Mouse (Mus musculus) T-helper 17 cell (primary cell): ENCODE data around the gene Sdad1.

Source experiments
- in situ Hi-C, 2 experiments: fragments of 300-600 bp; cut with MboI, MseI; formaldehyde crosslinking; loops; 1 replicate in 1 of 2; 2 replicates in 1 of 2; pipeline ENCODE4 v1.15.1; 2025; ENCODE audit warnings: high pct_unique_total_duplicates in 2 of 2

The Sdad1 gene

GRCm38 (mm10) chr5:92313776-92314175, 3.5 kb upstream of the Sdad1 start:
- in situ Hi-C loops: loop anchor here in 1 of 2 experiments (5.0 kb wide), 1 partner anchor 69 kb away; no protein-coding TSS in a partner anchor

- in situ Hi-C loops: loop anchor here in 1 of 2 experiments (5.0 kb wide), 1 partner anchor 70 kb away; no protein-coding TSS in a partner anchor
Measured at GRCm38 (mm10) chr5:92312046-92312715, 1.9 kb upstream of the Sdad1 start.

GRCm38 (mm10) chr5:92304291-92304690, 6.0 kb downstream of the Sdad1 start:
- in situ Hi-C loops: loop anchor here in 1 of 2 experiments (10.0 kb wide), 1 partner anchor 1809 kb away; the partner anchor contains the start of gene Afp

- in situ Hi-C loops: loop anchor here in 1 of 2 experiments (10.0 kb wide), 1 partner anchor 1807 kb away; the partner anchor contains the start of gene Afp
Measured at GRCm38 (mm10) chr5:92302149-92302840, 8.0 kb downstream of the Sdad1 start.

- in situ Hi-C loops: no loop called here
Measured at GRCm38 (mm10) chr5:92294525-92294924, 15.8 kb downstream of the Sdad1 start.

GRCm38 (mm10) chr5:92291652-92292414, 18.4 kb downstream of the Sdad1 start:
- in situ Hi-C loops: no loop called here

- in situ Hi-C loops: no loop called here
Measured at GRCm38 (mm10) chr5:92287840-92288239, 22.4 kb downstream of the Sdad1 start.

- in situ Hi-C loops: no loop called here
Measured at GRCm38 (mm10) chr5:92283107-92283506, 27.2 kb downstream of the Sdad1 start.

- in situ Hi-C loops: no loop called here
Measured at GRCm38 (mm10) chr5:92282571-92282970, 27.7 kb downstream of the Sdad1 start.

- in situ Hi-C loops: no loop called here
Measured at GRCm38 (mm10) chr5:92278942-92279537, 31.2 kb downstream of the Sdad1 start.

- in situ Hi-C loops: no loop called here
Measured at GRCm38 (mm10) chr5:92277437-92278394, 32.6 kb downstream of the Sdad1 start, which contains the start of gene Naaa. Gene Naaa, minus strand, starts transcription at chr5:92278170.

GRCm38 (mm10) chr5:92270496-92270895, 39.8 kb downstream of the Sdad1 start:
- in situ Hi-C loops: no loop called here

GRCm38 (mm10) chr5:92263761-92264359, 46.4 kb downstream of the Sdad1 start:
- in situ Hi-C loops: no loop called here

- in situ Hi-C loops: no loop called here
Measured at GRCm38 (mm10) chr5:92262646-92263045, 47.6 kb downstream of the Sdad1 start.

GRCm38 (mm10) chr5:92256218-92256617, 54.1 kb downstream of the Sdad1 start, which contains the start of gene Ppef2:
Gene Ppef2, minus strand, starts transcription at chr5:92256278.
- in situ Hi-C loops: no loop called here

- in situ Hi-C loops: no loop called here
Measured at GRCm38 (mm10) chr5:92254476-92254875, 55.8 kb downstream of the Sdad1 start.

GRCm38 (mm10) chr5:92252797-92253343, 57.4 kb downstream of the Sdad1 start:
- in situ Hi-C loops: no loop called here

- in situ Hi-C loops: no loop called here
Measured at GRCm38 (mm10) chr5:92252031-92252430, 58.2 kb downstream of the Sdad1 start.

GRCm38 (mm10) chr5:92248614-92249013, 61.7 kb downstream of the Sdad1 start:
- in situ Hi-C loops: no loop called here

GRCm38 (mm10) chr5:92245483-92245882, 64.8 kb downstream of the Sdad1 start:
- in situ Hi-C loops: no loop called here
